11 mouse cellular contexts compared by ENCODE assay signal in the genomic region with DNA sequence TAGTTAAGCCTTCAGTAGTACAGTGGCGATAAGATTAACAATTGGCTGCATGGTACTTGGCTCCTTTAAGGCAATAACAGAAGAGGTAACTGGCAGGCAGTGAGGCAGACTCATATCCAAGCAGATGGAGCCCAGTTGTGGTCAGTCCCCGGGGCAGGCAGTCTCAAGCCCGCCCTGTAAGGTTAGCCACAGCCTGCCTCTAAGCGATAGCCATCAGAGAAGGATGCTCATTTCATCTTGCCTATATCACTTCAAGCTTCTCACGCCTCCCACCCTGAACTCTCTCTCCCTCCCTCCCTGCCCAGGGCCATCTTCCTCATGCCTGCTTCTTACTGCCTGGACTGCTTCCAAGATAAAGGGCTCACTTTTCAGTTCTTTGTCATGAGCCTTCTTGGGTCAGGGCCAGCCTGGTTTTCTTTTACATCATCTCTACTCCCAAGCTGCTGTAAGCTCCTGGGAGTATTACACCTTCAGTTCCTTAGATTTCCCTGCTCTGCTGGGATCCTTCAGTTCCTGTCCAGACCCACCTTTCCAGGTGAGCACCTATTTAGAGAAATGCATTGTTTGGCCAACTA. TPM values are rescaled to one million over a fixed set of nuclear protein-coding genes. Genes with fewer than 3 reads are reported as not detected.
A peak's percentile ranks its signal among the peaks of the same experiment; 100 is the strongest.
DNase-seq lines count a peak whose midpoint lies in the region; ATAC-seq and TF ChIP-seq lines count a peak whose summit lies in the region.
"Had no signal": no experiment of that assay in that cellular context is flagged by ENCODE, and none has a peak within 500 bp of the region (broad histone marks: within the 10 kb centered on the region; RNA-seq: fewer than 3 reads in every experiment).

No protein-coding gene starts in this region.

- peaks cover 20% of the 10 kb centered on the region for H3K36me3 ChIP-seq in heart, embryonic 15.5 days
- H3K36me3 ChIP-seq in neural tube, embryonic 12.5 days: peaks cover 25% of the 10 kb centered on the region
- H3K36me3 ChIP-seq in neural tube, embryonic 14.5 days (ENCODE audit: control insufficient read depth, insufficient read depth, low read length): 0 out of 2 replicates have a peak, but pooled peaks cover 4% of the 10 kb centered on the region
- no peaks in the 10 kb centered on the region; the same call in 1 of the 2 replicates for H3K36me3 ChIP-seq in stomach, postnatal 0 days (ENCODE audit: control insufficient read depth, insufficient read depth, low read length)

- H3K27me3 ChIP-seq in heart, embryonic 15.5 days: no peaks in the 10 kb centered on the region
- H3K27me3 ChIP-seq in neural tube, embryonic 12.5 days (replicated peaks): no peaks in the 10 kb centered on the region
- H3K27me3 ChIP-seq in neural tube, embryonic 14.5 days (ENCODE audit: control insufficient read depth, insufficient read depth, low read length): no peaks in the 10 kb centered on the region
- H3K27me3 ChIP-seq in stomach, postnatal 0 days (ENCODE audit: control insufficient read depth, insufficient read depth, low read length): no peaks in the 10 kb centered on the region
- H3K27me3 ChIP-seq: heart, embryonic 12.5 days had no signal

- peaks cover 47% of the 10 kb centered on the region for H3K4me1 ChIP-seq in heart, embryonic 15.5 days (replicated peaks)
- H3K4me1 ChIP-seq in neural tube, embryonic 12.5 days: peaks cover 23% of the 10 kb centered on the region
- H3K4me1 ChIP-seq in neural tube, embryonic 14.5 days (ENCODE audit: control insufficient read depth, insufficient read depth, low read length): peaks cover 28% of the 10 kb centered on the region
- 0 out of 2 replicates have a peak, but pooled peaks cover 3% of the 10 kb centered on the region for H3K4me1 ChIP-seq in stomach, postnatal 0 days (replicated peaks; ENCODE audit: control insufficient read depth, insufficient read depth)

- WGBS in heart, embryonic 15.5 days: 51% methylated on average over 5 of the region's 5 CpGs
- WGBS in neural tube, embryonic 12.5 days: 84% methylated on average over 5 of the region's 5 CpGs
- WGBS in neural tube, embryonic 14.5 days: 77% methylated on average over 5 of the region's 5 CpGs
- 69% methylated on average over 5 of the region's 5 CpGs for WGBS in stomach, postnatal 0 days

- DNase-seq in heart, adult 9 months (ENCODE audit: low spot score in 2 of 2): no peak
- DNase-seq in neural tube, embryonic 10.5 days (ENCODE audit: extremely low spot score, low spot score): no peak
- DNase-seq in fibroblast of lung, adult 2 months (ENCODE audit: low read depth): peak; percentile 40
- no peak for DNase-seq in embryo, embryonic 9.5 days (ENCODE audit: extremely low spot score)
- DNase-seq in stomach, postnatal 0 days (ENCODE audit: low spot score): no peak

- no peak overlapping the region for H3K4me3 ChIP-seq in heart, embryonic 15.5 days
- H3K4me3 ChIP-seq in neural tube, embryonic 12.5 days: no peak overlapping the region
- no peak overlapping the region for H3K4me3 ChIP-seq in neural tube, embryonic 14.5 days (ENCODE audit: low read depth, low read length)
- H3K4me3 ChIP-seq in stomach, postnatal 0 days (ENCODE audit: low read depth, low read length): no peak overlapping the region
- H3K4me3 ChIP-seq: heart, embryonic 12.5 days; left cerebral cortex, adult 2 months had no signal

- H3K9ac ChIP-seq in heart, embryonic 15.5 days: no peak overlapping the region
- H3K9ac ChIP-seq in neural tube, embryonic 12.5 days: no peak overlapping the region
- H3K9ac ChIP-seq in neural tube, embryonic 14.5 days (replicated peaks; ENCODE audit: low read depth, low read length): peak overlapping the region; percentile 28; the same call in 1 of the 2 replicates
- no peak overlapping the region for H3K9ac ChIP-seq in stomach, postnatal 0 days (ENCODE audit: low read length)
- H3K9ac ChIP-seq: heart, embryonic 12.5 days had no signal

- no peak for TF ChIP-seq CTCF in stomach, postnatal 0 days (IDR thresholded peaks at IDR 0.05; ENCODE audit: low read depth)

- H3K9me3 ChIP-seq in heart, embryonic 15.5 days (replicated peaks): no peaks in the 10 kb centered on the region
- no peaks in the 10 kb centered on the region for H3K9me3 ChIP-seq in neural tube, embryonic 12.5 days
- no peaks in the 10 kb centered on the region for H3K9me3 ChIP-seq in neural tube, embryonic 14.5 days (ENCODE audit: control insufficient read depth, low read length)
- H3K9me3 ChIP-seq in stomach, postnatal 0 days (ENCODE audit: control insufficient read depth, low read length): no peaks in the 10 kb centered on the region
- H3K9me3 ChIP-seq: G1E; heart, embryonic 12.5 days had no signal

- H3K4me2 ChIP-seq in heart, embryonic 15.5 days: no peak overlapping the region
- peak overlapping the region; percentile 75; the same call in 1 of the 2 replicates for H3K4me2 ChIP-seq in neural tube, embryonic 12.5 days (replicated peaks)
- H3K4me2 ChIP-seq in neural tube, embryonic 14.5 days (ENCODE audit: low read depth, low read length): no peak overlapping the region
- no peak overlapping the region for H3K4me2 ChIP-seq in stomach, postnatal 0 days (replicated peaks; ENCODE audit: low read depth)
- H3K4me2 ChIP-seq: heart, embryonic 12.5 days had no signal

- H3K27ac ChIP-seq in heart, embryonic 15.5 days: peak overlapping the region; percentile 16; the same call in 1 of the 2 replicates
- H3K27ac ChIP-seq in neural tube, embryonic 12.5 days: no peak overlapping the region
- H3K27ac ChIP-seq in neural tube, embryonic 14.5 days (ENCODE audit: low read depth, low read length): no peak overlapping the region
- H3K27ac ChIP-seq in stomach, postnatal 0 days (replicated peaks): no peak overlapping the region
- H3K27ac ChIP-seq: left cerebral cortex, adult 2 months had no signal

- TF ChIP-seq EP300 in stomach, postnatal 0 days (optimal IDR thresholded peaks at IDR 0.05): no peak

- no peak for ATAC-seq in heart, embryonic 15.5 days (replicated peaks; ENCODE audit: insufficient number of reproducible peaks, insufficient read depth, low FRiP score, low read depth)
- no peak for ATAC-seq in neural tube, embryonic 12.5 days (ENCODE audit: low FRiP score, low read depth)
- no peak for ATAC-seq in neural tube, embryonic 14.5 days (ENCODE audit: low read depth)
- no peak for ATAC-seq in stomach, postnatal 0 days (ENCODE audit: low FRiP score, low TSS enrichment)

RNA-seq across cellular contexts. Expression of a gene that starts 3.2 kb away (rescaled TPM):
- 0.15 and 0.42 TPM in 2 replicates for polyA plus RNA-seq in heart, embryonic 15.5 days (2015; fragmentation: Nextera tagmentation; extraction: Ambion mirVana)
- polyA plus RNA-seq in neural tube, embryonic 12.5 days (2016; fragmentation: Nextera tagmentation; extraction: Ambion mirVana): 0.39 and 0.46 TPM in 2 replicates
- 0.81 and 0.88 TPM in 2 replicates for polyA plus RNA-seq in neural tube, embryonic 14.5 days (2014; fragmentation: Nextera tagmentation; extraction: Ambion mirVana)
- polyA plus RNA-seq in stomach, postnatal 0 days (2015; fragmentation: Nextera tagmentation; extraction: Ambion mirVana): 0.36 and 0.38 TPM in 2 replicates

RNA-seq across cellular contexts. Expression of a gene that starts 29.4 kb away (rescaled TPM):
- polyA plus RNA-seq in heart, embryonic 15.5 days (2015; fragmentation: Nextera tagmentation; extraction: Ambion mirVana): 53.6 and 64.9 TPM in 2 replicates
- 154 and 166 TPM in 2 replicates for polyA plus RNA-seq in neural tube, embryonic 12.5 days (2016; fragmentation: Nextera tagmentation; extraction: Ambion mirVana)
- polyA plus RNA-seq in neural tube, embryonic 14.5 days (2014; fragmentation: Nextera tagmentation; extraction: Ambion mirVana): 110 and 132 TPM in 2 replicates
- 61.9 TPM in 2 replicates for polyA plus RNA-seq in stomach, postnatal 0 days (2015; fragmentation: Nextera tagmentation; extraction: Ambion mirVana)
